Comparison of ENCODE assay signal across 8 mouse cellular contexts in the genomic region with DNA sequence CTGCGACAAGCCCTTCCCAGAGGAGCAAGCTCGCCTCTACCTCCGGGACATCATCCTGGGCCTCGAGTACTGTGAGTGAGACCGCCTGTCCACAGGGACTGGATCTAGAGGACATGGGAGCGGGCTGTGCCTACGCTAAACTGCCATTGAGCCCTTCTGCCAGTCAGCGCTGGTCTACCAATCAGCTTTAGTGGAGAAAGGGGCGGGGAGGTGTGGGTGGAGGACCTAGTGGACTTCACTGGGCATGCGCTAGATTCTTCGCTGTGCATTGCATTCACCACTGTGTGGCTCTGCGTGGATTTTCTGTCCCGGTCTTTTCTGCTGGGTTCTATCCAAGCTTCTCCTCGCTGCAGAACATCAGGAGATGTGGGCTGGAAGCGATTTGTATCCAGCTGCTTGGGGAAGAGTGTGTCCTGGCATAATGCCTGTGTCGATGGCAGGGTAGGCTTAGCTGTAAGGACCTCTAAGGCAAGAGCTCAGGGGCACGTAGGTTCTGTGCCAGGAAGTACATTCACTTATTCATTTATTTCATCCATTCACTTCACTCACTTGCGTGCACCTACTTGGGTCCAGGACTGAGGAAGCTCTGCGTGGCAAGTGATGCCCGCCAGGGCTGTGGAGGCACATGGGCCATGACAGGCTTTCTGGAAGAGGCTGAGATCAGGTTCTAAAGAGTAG. TPM values are rescaled to one million over a fixed set of nuclear protein-coding genes. Genes with fewer than 3 reads are reported as not detected.
DNase-seq lines count a peak whose midpoint lies in the region; ATAC-seq and TF ChIP-seq lines count a peak whose summit lies in the region.

No protein-coding gene starts in this region.

- no peak for TF ChIP-seq EP300 in liver, postnatal 0 days (IDR thresholded peaks at IDR 0.05; ENCODE audit: low read depth)
- no peak for TF ChIP-seq EP300 in stomach, postnatal 0 days (optimal IDR thresholded peaks at IDR 0.05)

- H3K9me3 ChIP-seq in forebrain, postnatal 0 days (ENCODE audit: low read length), result no peaks in the 10 kb centered on the region
- H3K9me3 ChIP-seq in liver, postnatal 0 days (ENCODE audit: low read length), result no peaks in the 10 kb centered on the region
- H3K9me3 ChIP-seq in neural tube, embryonic 13.5 days, result no peaks in the 10 kb centered on the region
- no peaks in the 10 kb centered on the region for H3K9me3 ChIP-seq in stomach, postnatal 0 days (ENCODE audit: control insufficient read depth, low read length)

- WGBS in forebrain, postnatal 0 days, result 21% methylated on average over 20 of the region's 20 CpGs
- 28% methylated on average over 20 of the region's 20 CpGs for WGBS in liver, postnatal 0 days (ENCODE audit: insufficient replicate concordance)
- 26% methylated on average over 20 of the region's 20 CpGs for WGBS in neural tube, embryonic 13.5 days
- WGBS in stomach, postnatal 0 days, result 18% methylated on average over 20 of the region's 20 CpGs

- TF ChIP-seq CTCF in forebrain, postnatal 0 days (IDR thresholded peaks at IDR 0.05; ENCODE audit: low read depth), result peak; percentile 47; the same call in 1 of the 2 replicates
- TF ChIP-seq CTCF in liver, postnatal 0 days (IDR thresholded peaks at IDR 0.05; ENCODE audit: low read depth), result 0 out of 2 replicates have a peak, but pooled peaks have one; percentile 16
- TF ChIP-seq CTCF in stomach, postnatal 0 days (IDR thresholded peaks at IDR 0.05; ENCODE audit: low read depth), result peak; percentile 46

- peak overlapping the region; percentile 58 for H3K4me2 ChIP-seq in forebrain, postnatal 0 days (ENCODE audit: low read depth)
- peak overlapping the region; percentile 70 for H3K4me2 ChIP-seq in liver, postnatal 0 days (ENCODE audit: low read depth, low read length)
- H3K4me2 ChIP-seq in neural tube, embryonic 13.5 days, result peak overlapping the region; percentile 62
- peak overlapping the region; percentile 57 for H3K4me2 ChIP-seq in stomach, postnatal 0 days (replicated peaks; ENCODE audit: low read depth)

- intact Hi-C loops in heart, postnatal 36 days (cut with DNase I), result no loop called here

- H3K4me1 ChIP-seq in forebrain, postnatal 0 days (ENCODE audit: insufficient read depth), result peaks cover 3% of the 10 kb centered on the region; the same call in 1 of the 2 replicates
- H3K4me1 ChIP-seq in liver, postnatal 0 days (ENCODE audit: insufficient read depth), result no peaks in the 10 kb centered on the region; the same call in 1 of the 2 replicates
- peaks cover 12% of the 10 kb centered on the region for H3K4me1 ChIP-seq in neural tube, embryonic 13.5 days (replicated peaks)
- H3K4me1 ChIP-seq in stomach, postnatal 0 days (replicated peaks; ENCODE audit: control insufficient read depth, insufficient read depth), result peaks cover 4% of the 10 kb centered on the region; the same call in 1 of the 2 replicates

- peak overlapping the region; percentile 62; the same call in 1 of the 2 replicates for H3K27ac ChIP-seq in forebrain, postnatal 0 days (ENCODE audit: low read depth, low read length)
- no peak overlapping the region for H3K27ac ChIP-seq in liver, postnatal 0 days (ENCODE audit: low read depth)
- peak overlapping the region; percentile 84 for H3K27ac ChIP-seq in neural tube, embryonic 13.5 days (replicated peaks)
- H3K27ac ChIP-seq in stomach, postnatal 0 days (replicated peaks), result peak overlapping the region; percentile 69; the same call in 1 of the 2 replicates

- DNase-seq in Muller cell, postnatal 12 days (ENCODE audit: inconsistent ontology term), result peak; percentile 93
- peak; percentile 83 for DNase-seq in cerebellum, adult 8-10 months
- DNase-seq in forebrain, postnatal 0 days, result peak; percentile 93
- DNase-seq in heart, postnatal 36 days, result peak; percentile 79 to 84
- peak; percentile 88 to 92 for DNase-seq in layer of hippocampus, adult 18-20 months (ENCODE audit: low spot score in 2 of 2)
- peak; percentile 80 for DNase-seq in liver, postnatal 0 days
- peak; percentile 88 for DNase-seq in stomach, postnatal 0 days (ENCODE audit: low spot score)

- H3K9ac ChIP-seq in forebrain, postnatal 0 days, result peak overlapping the region; percentile 29
- H3K9ac ChIP-seq in liver, postnatal 0 days (replicated peaks), result 0 out of 2 replicates have a peak overlapping the region, but pooled peaks have one; percentile 48
- peak overlapping the region; percentile 62 for H3K9ac ChIP-seq in neural tube, embryonic 13.5 days
- peak overlapping the region; percentile 55 for H3K9ac ChIP-seq in stomach, postnatal 0 days (ENCODE audit: low read length)

- H3K36me3 ChIP-seq in forebrain, postnatal 0 days (ENCODE audit: insufficient read depth), result peaks cover 26% of the 10 kb centered on the region; the same call in 1 of the 2 replicates
- no peaks in the 10 kb centered on the region for H3K36me3 ChIP-seq in liver, postnatal 0 days (replicated peaks; ENCODE audit: insufficient read depth, low read length)
- H3K36me3 ChIP-seq in neural tube, embryonic 13.5 days, result peaks cover 22% of the 10 kb centered on the region
- no peaks in the 10 kb centered on the region for H3K36me3 ChIP-seq in stomach, postnatal 0 days (ENCODE audit: control insufficient read depth, insufficient read depth, low read length)

- peak overlapping the region; percentile 27 for H3K4me3 ChIP-seq in forebrain, postnatal 0 days (ENCODE audit: low read depth, low read length)
- H3K4me3 ChIP-seq in liver, postnatal 0 days (ENCODE audit: low read depth, low read length), result peak overlapping the region; percentile 24; the same call in 1 of the 2 replicates
- peak overlapping the region; percentile 30 for H3K4me3 ChIP-seq in neural tube, embryonic 13.5 days
- H3K4me3 ChIP-seq in stomach, postnatal 0 days (ENCODE audit: low read depth, low read length), result peak overlapping the region; percentile 19; the same call in 1 of the 2 replicates

- no peaks in the 10 kb centered on the region for H3K27me3 ChIP-seq in forebrain, postnatal 0 days (ENCODE audit: insufficient read depth, low read length)
- H3K27me3 ChIP-seq in liver, postnatal 0 days (ENCODE audit: insufficient read depth, low read length), result no peaks in the 10 kb centered on the region
- no peaks in the 10 kb centered on the region for H3K27me3 ChIP-seq in neural tube, embryonic 13.5 days
- no peaks in the 10 kb centered on the region for H3K27me3 ChIP-seq in stomach, postnatal 0 days (ENCODE audit: control insufficient read depth, insufficient read depth, low read length)

- ATAC-seq in forebrain, postnatal 0 days, result peak; percentile 99
- peak; percentile 94 for ATAC-seq in liver, postnatal 0 days
- peak; percentile 92 for ATAC-seq in neural tube, embryonic 13.5 days (ENCODE audit: low read depth)
- ATAC-seq in stomach, postnatal 0 days (ENCODE audit: low FRiP score, low TSS enrichment), result peak; percentile 90

RNA-seq across cellular contexts. Expression of gene Camkk1, which starts 12.2 kb away (rescaled TPM):
- 24.2 and 26.3 TPM in 2 replicates for total RNA-seq in forebrain, postnatal 0 days (2014; rRNA removed)
- polyA plus RNA-seq in forebrain, postnatal 0 days (2015; fragmentation: Nextera tagmentation; extraction: Ambion mirVana), result 22.9 and 25.1 TPM in 2 replicates
- total RNA-seq in heart, postnatal 36 days (2021), result under 1 TPM; 0.84 to 1.00 TPM
- total RNA-seq in layer of hippocampus, adult 18-20 months (2021), result 100 to 1,000 TPM; 175 to 178 TPM
- polyA plus RNA-seq in liver, postnatal 0 days (2015; fragmentation: Nextera tagmentation; extraction: Ambion mirVana), result 0.76 and 0.78 TPM in 2 replicates
- polyA plus RNA-seq in neural tube, embryonic 13.5 days (2015; fragmentation: Nextera tagmentation; extraction: Ambion mirVana), result 18.7 and 20.9 TPM in 2 replicates
- polyA plus RNA-seq in stomach, postnatal 0 days (2015; fragmentation: Nextera tagmentation; extraction: Ambion mirVana), result 6.7 and 7.1 TPM in 2 replicates

RNA-seq across cellular contexts. Expression of gene Ncbp3, which starts 16.6 kb away (rescaled TPM):
- total RNA-seq in forebrain, postnatal 0 days (2014; rRNA removed), result 8.5 and 11.0 TPM in 2 replicates
- polyA plus RNA-seq in forebrain, postnatal 0 days (2015; fragmentation: Nextera tagmentation; extraction: Ambion mirVana), result 3.6 and 6.1 TPM in 2 replicates
- total RNA-seq in heart, postnatal 36 days (2021), result 1 to 10 TPM; 5.8 to 6.3 TPM
- total RNA-seq in layer of hippocampus, adult 18-20 months (2021), result 10 to 100 TPM in 1 of 2 experiments, 1 to 10 TPM in 1; 9.3 to 10.4 TPM
- polyA plus RNA-seq in liver, postnatal 0 days (2015; fragmentation: Nextera tagmentation; extraction: Ambion mirVana), result 2.7 TPM in 2 replicates
- polyA plus RNA-seq in neural tube, embryonic 13.5 days (2015; fragmentation: Nextera tagmentation; extraction: Ambion mirVana), result 11.6 and 14.1 TPM in 2 replicates
- 4.9 TPM in 2 replicates for polyA plus RNA-seq in stomach, postnatal 0 days (2015; fragmentation: Nextera tagmentation; extraction: Ambion mirVana)

RNA-seq across cellular contexts. Expression of gene P2rx1, which starts 32.1 kb away (rescaled TPM):
- total RNA-seq in forebrain, postnatal 0 days (2014; rRNA removed), result 0.08 and 2.0 TPM in 2 replicates
- 0.19 and 0.25 TPM in 2 replicates for polyA plus RNA-seq in forebrain, postnatal 0 days (2015; fragmentation: Nextera tagmentation; extraction: Ambion mirVana)
- total RNA-seq in heart, postnatal 36 days (2021), result under 1 TPM; 0.33 to 0.38 TPM
- total RNA-seq in layer of hippocampus, adult 18-20 months (2021), result under 1 TPM; 0.25 to 0.27 TPM
- polyA plus RNA-seq in liver, postnatal 0 days (2015; fragmentation: Nextera tagmentation; extraction: Ambion mirVana), result 7.0 and 7.9 TPM in 2 replicates
- polyA plus RNA-seq in neural tube, embryonic 13.5 days (2015; fragmentation: Nextera tagmentation; extraction: Ambion mirVana), result 0.38 and 0.96 TPM in 2 replicates
- 0.97 and 0.98 TPM in 2 replicates for polyA plus RNA-seq in stomach, postnatal 0 days (2015; fragmentation: Nextera tagmentation; extraction: Ambion mirVana)

RNA-seq across cellular contexts. Expression of gene Itgae, which starts 59.4 kb away (rescaled TPM):
- total RNA-seq in forebrain, postnatal 0 days (2014; rRNA removed), result 0.08 and 0.24 TPM in 2 replicates
- polyA plus RNA-seq in forebrain, postnatal 0 days (2015; fragmentation: Nextera tagmentation; extraction: Ambion mirVana), result 0.20 and 0.21 TPM in 2 replicates
- total RNA-seq in heart, postnatal 36 days (2021), result under 1 TPM in 1 of 2 experiments, not detected in 1; 0.14 TPM
- under 1 TPM; 0.10 to 0.17 TPM for total RNA-seq in layer of hippocampus, adult 18-20 months (2021)
- polyA plus RNA-seq in liver, postnatal 0 days (2015; fragmentation: Nextera tagmentation; extraction: Ambion mirVana), result 0.24 and 0.33 TPM in 2 replicates
- 0.14 and 0.17 TPM in 2 replicates for polyA plus RNA-seq in neural tube, embryonic 13.5 days (2015; fragmentation: Nextera tagmentation; extraction: Ambion mirVana)
- 0.13 and 0.15 TPM in 2 replicates for polyA plus RNA-seq in stomach, postnatal 0 days (2015; fragmentation: Nextera tagmentation; extraction: Ambion mirVana)
